Mouse (Mus musculus): ENCODE data around the gene Fam166b.

The Fam166b gene

GRCm38 (mm10) chr4:43379601-43380000 is 49.3 kb downstream of the Fam166b start:
- no peak for DNase-seq
